Mouse (Mus musculus) MEL (cell line): ENCODE data around the gene Psmc5. TPM values are rescaled to one million over a fixed set of nuclear protein-coding genes. Genes with fewer than 3 reads are reported as not detected.

Experiments
- DNase-seq: peaks from one replicate; pipeline ENCODE4 v3.0.0; 2011; ENCODE audit warnings: low read depth, low spot score
- H3K27ac ChIP-seq: 2 replicates; pipeline ENCODE4 v1.5.1; 2012; ENCODE audit warnings: low read depth, mild to moderate bottlenecking, control low read depth, low read length, moderate library complexity; ENCODE audit not compliant: control insufficient read depth
- H3K27me3 ChIP-seq, 2 experiments: fragments of 150-350 bp in 1 of 2; sonication (generic) in 1 of 2; 2 replicates each; pipeline ENCODE4 v1.6.1; 2012; ENCODE audit warnings: low read length in 2 of 2, mild to moderate bottlenecking in 2 of 2, improper control_type of control experiment in 1 of 2, moderate library complexity in 1 of 2; ENCODE audit not compliant: insufficient read depth in 2 of 2, control insufficient read depth in 1 of 2
- H3K36me3 ChIP-seq, 2 experiments: 2 replicates each; pipeline ENCODE4 v1.6.1; 2012 to 2014; ENCODE audit warnings: low read length in 2 of 2, improper control_type of control experiment in 1 of 2, inconsistent platforms in 1 of 2, mild to moderate bottlenecking in 1 of 2; ENCODE audit not compliant: insufficient read depth in 2 of 2, control insufficient read depth in 1 of 2
- H3K4me1 ChIP-seq, 2 experiments: fragments of 150-350 bp in 1 of 2; sonication (generic) in 1 of 2; 2 replicates each; pipeline ENCODE4 v1.6.1; 2012; ENCODE audit warnings: low read length in 2 of 2, improper control_type of control experiment in 1 of 2, mild to moderate bottlenecking in 1 of 2; ENCODE audit not compliant: insufficient read depth in 2 of 2, control insufficient read depth in 1 of 2
- H3K4me3 ChIP-seq, 2 experiments: fragments of 150-350 bp in 1 of 2; sonication (generic) in 1 of 2; 2 replicates each; pipeline ENCODE4 v1.5.1; 2012; ENCODE audit warnings: low read depth in 2 of 2, low read length in 2 of 2, mild to moderate bottlenecking in 2 of 2, moderate library complexity in 2 of 2, control low read depth in 1 of 2, improper control_type of control experiment in 1 of 2; ENCODE audit not compliant: control insufficient read depth in 1 of 2, insufficient read depth in 1 of 2
- H3K79me2 ChIP-seq: 2 replicates; pipeline ENCODE4 v1.6.1; 2012; ENCODE audit warnings: mild to moderate bottlenecking, low read length, moderate library complexity; ENCODE audit not compliant: control insufficient read depth, poor library complexity, insufficient read depth
- H3K9ac ChIP-seq: 2 replicates; pipeline ENCODE4 v1.6.1; 2012; ENCODE audit warnings: low read depth, mild to moderate bottlenecking, control low read depth, low read length, moderate library complexity; ENCODE audit not compliant: control insufficient read depth, poor library complexity, severe bottlenecking
- H3K9me3 ChIP-seq: fragments of 150-350 bp; sonication (generic); replicated peaks from 2 replicates; pipeline ENCODE4 v1.6.1; 2012; ENCODE audit warnings: mild to moderate bottlenecking, low read length, improper control_type of control experiment, moderate library complexity; ENCODE audit not compliant: insufficient read depth
- CHD1 ChIP-seq: IDR thresholded peaks from 2 replicates; pipeline ENCODE4 v1.6.1; 2012; ENCODE audit warnings: low read depth, mild to moderate bottlenecking, inconsistent platforms, low read length, improper control_type of control experiment
- CTCF ChIP-seq, 3 experiments: IDR thresholded peaks in 2 of 3; conservative IDR thresholded peaks in 1 of 3; 2 replicates each; pipeline ENCODE4 v1.5.1; 2011 to 2012; ENCODE audit warnings: low read length in 3 of 3, low read depth in 2 of 3, mild to moderate bottlenecking in 2 of 3, improper control_type of control experiment in 1 of 3, inconsistent platforms in 1 of 3, mixed read lengths in 1 of 3, moderate library complexity in 1 of 3; ENCODE audit not compliant: control insufficient read depth in 1 of 3, insufficient read depth in 1 of 3, poor library complexity in 1 of 3, severe bottlenecking in 1 of 3
- E2F4 ChIP-seq: IDR thresholded peaks from 2 replicates; pipeline ENCODE4 v1.6.1; 2011; ENCODE audit warnings: low read depth, low read length, improper control_type of control experiment, borderline replicate concordance
- EP300 ChIP-seq, 2 experiments: IDR thresholded peaks; 2 replicates each; pipeline ENCODE4 v1.6.1; 2011; ENCODE audit warnings: improper control_type of control experiment in 2 of 2, low read length in 2 of 2, low read depth in 1 of 2, mild to moderate bottlenecking in 1 of 2
- ETS1 ChIP-seq: IDR thresholded peaks from 2 replicates; pipeline ENCODE4 v1.6.1; 2012; ENCODE audit warnings: low read depth, mild to moderate bottlenecking, inconsistent platforms, low read length, improper control_type of control experiment, moderate library complexity
- GABPA ChIP-seq: IDR thresholded peaks from 2 replicates; pipeline ENCODE4 v1.6.1; 2012; ENCODE audit warnings: low read depth, mild to moderate bottlenecking, inconsistent platforms, low read length, improper control_type of control experiment, moderate library complexity
- GATA1 ChIP-seq: IDR thresholded peaks from 2 replicates; pipeline ENCODE4 v1.6.1; 2011; ENCODE audit warnings: low read depth, low read length, improper control_type of control experiment
- HCFC1 ChIP-seq: IDR thresholded peaks from 2 replicates; pipeline ENCODE4 v1.6.1; 2012; ENCODE audit warnings: low read depth, mild to moderate bottlenecking, inconsistent platforms, low read length, improper control_type of control experiment, moderate library complexity
- JUND ChIP-seq: IDR thresholded peaks from 2 replicates; pipeline ENCODE4 v1.6.1; 2011; ENCODE audit warnings: low read depth, mild to moderate bottlenecking, improper control_type of control experiment, low read length
- KAT2A ChIP-seq: conservative IDR thresholded peaks from 2 replicates; pipeline ENCODE4 v1.6.1; 2012; ENCODE audit warnings: low read depth, low read length, improper control_type of control experiment, inconsistent platforms
- MAFK ChIP-seq: IDR thresholded peaks from 2 replicates; pipeline ENCODE4 v1.6.1; 2011; ENCODE audit warnings: low read depth, mild to moderate bottlenecking, low read length, improper control_type of control experiment, borderline replicate concordance
- MAZ ChIP-seq: IDR thresholded peaks from 2 replicates; pipeline ENCODE4 v1.6.1; 2012; ENCODE audit warnings: low read depth, mild to moderate bottlenecking, inconsistent platforms, low read length, improper control_type of control experiment
- MEF2A ChIP-seq: IDR thresholded peaks from 2 replicates; pipeline ENCODE4 v1.6.1; 2014; ENCODE audit warnings: low read depth, mild to moderate bottlenecking, inconsistent platforms, low read length, improper control_type of control experiment; ENCODE audit not compliant: poor library complexity, insufficient replicate concordance, severe bottlenecking; ENCODE audit errors: extremely low read depth
- MXI1 ChIP-seq: IDR thresholded peaks from 2 replicates; pipeline ENCODE4 v1.6.1; 2011; ENCODE audit warnings: mild to moderate bottlenecking, low read depth, low read length, improper control_type of control experiment
- MYB ChIP-seq: IDR thresholded peaks from 2 replicates; pipeline ENCODE4 v1.6.1; 2011; ENCODE audit warnings: mild to moderate bottlenecking, low read depth, low read length, improper control_type of control experiment
- MYC ChIP-seq: IDR thresholded peaks from 2 replicates; pipeline ENCODE4 v1.6.1; 2011; ENCODE audit warnings: low read depth, mild to moderate bottlenecking, low read length, improper control_type of control experiment, moderate library complexity
- NELFE ChIP-seq: IDR thresholded peaks from 2 replicates; pipeline ENCODE4 v1.6.1; 2011; ENCODE audit warnings: low read depth, low read length, improper control_type of control experiment
- NRF1 ChIP-seq: IDR thresholded peaks from 2 replicates; pipeline ENCODE4 v1.6.1; 2014; ENCODE audit warnings: low read depth, mild to moderate bottlenecking, inconsistent platforms, low read length, improper control_type of control experiment, moderate library complexity; ENCODE audit not compliant: poor library complexity, insufficient read depth, severe bottlenecking
- POLR2A ChIP-seq, 2 experiments: IDR thresholded peaks; 2 replicates each; pipeline ENCODE4 v1.6.1; 2011 to 2012; ENCODE audit warnings: low read length in 2 of 2, mild to moderate bottlenecking in 2 of 2, control low read depth in 1 of 2, improper control_type of control experiment in 1 of 2, low read depth in 1 of 2, moderate library complexity in 1 of 2; ENCODE audit not compliant: control insufficient read depth in 1 of 2, insufficient read depth in 1 of 2, poor library complexity in 1 of 2
- POLR2AphosphoS2 ChIP-seq: IDR thresholded peaks from 2 replicates; pipeline ENCODE4 v1.6.1; 2011; ENCODE audit warnings: low read length, improper control_type of control experiment
- POLR2AphosphoS5 ChIP-seq: IDR thresholded peaks from 2 replicates; pipeline ENCODE4 v1.6.1; 2012; ENCODE audit warnings: low read depth, borderline replicate concordance, mild to moderate bottlenecking, inconsistent platforms, low read length, moderate library complexity, mixed read lengths
- RAD21 ChIP-seq: IDR thresholded peaks from 2 replicates; pipeline ENCODE4 v1.6.1; 2011; ENCODE audit warnings: mild to moderate bottlenecking, low read depth, low read length, improper control_type of control experiment
- RCOR1 ChIP-seq: IDR thresholded peaks from 2 replicates; pipeline ENCODE4 v1.6.1; 2012; ENCODE audit warnings: low read depth, mild to moderate bottlenecking, inconsistent platforms, low read length, improper control_type of control experiment
- SMC3 ChIP-seq: IDR thresholded peaks from 2 replicates; pipeline ENCODE4 v1.6.1; 2011; ENCODE audit warnings: low read depth, low read length, improper control_type of control experiment
- TAL1 ChIP-seq: IDR thresholded peaks from 2 replicates; pipeline ENCODE4 v1.6.1; 2012; ENCODE audit warnings: mild to moderate bottlenecking, inconsistent platforms, low read length, moderate library complexity, mixed read lengths
- TBP ChIP-seq: IDR thresholded peaks from 2 replicates; pipeline ENCODE4 v1.8.0; 2011; ENCODE audit warnings: low read depth, low read length, improper control_type of control experiment
- TCF12 ChIP-seq: IDR thresholded peaks from 2 replicates; pipeline ENCODE4 v1.6.1; 2014; ENCODE audit warnings: low read depth, mild to moderate bottlenecking, inconsistent platforms, low read length, improper control_type of control experiment, moderate library complexity
- UBTF ChIP-seq: IDR thresholded peaks from 2 replicates; pipeline ENCODE4 v1.6.1; 2012; ENCODE audit warnings: low read depth, mild to moderate bottlenecking, inconsistent platforms, low read length, improper control_type of control experiment, moderate library complexity, borderline replicate concordance; ENCODE audit not compliant: insufficient read depth
- USF1 ChIP-seq: IDR thresholded peaks from 2 replicates; pipeline ENCODE4 v1.6.1; 2014; ENCODE audit warnings: low read depth, mild to moderate bottlenecking, inconsistent platforms, low read length, improper control_type of control experiment, moderate library complexity
- USF2 ChIP-seq, 2 experiments: IDR thresholded peaks; 2 replicates each; pipeline ENCODE4 v1.6.1; 2011 to 2012; ENCODE audit warnings: improper control_type of control experiment in 2 of 2, low read length in 2 of 2, borderline replicate concordance in 1 of 2, inconsistent platforms in 1 of 2, low read depth in 1 of 2, mild to moderate bottlenecking in 1 of 2; ENCODE audit not compliant: insufficient read depth in 1 of 2
- ZC3H11A ChIP-seq: IDR thresholded peaks from 2 replicates; pipeline ENCODE4 v1.6.1; 2012; ENCODE audit warnings: low read depth, mild to moderate bottlenecking, inconsistent platforms, low read length, improper control_type of control experiment
- ZKSCAN1 ChIP-seq: IDR thresholded peaks from 2 replicates; pipeline ENCODE4 v1.6.1; 2012; ENCODE audit warnings: low read depth, mild to moderate bottlenecking, inconsistent platforms, low read length, improper control_type of control experiment, moderate library complexity
- ZMIZ1 ChIP-seq: IDR thresholded peaks from 2 replicates; pipeline ENCODE4 v1.6.1; 2012; ENCODE audit warnings: low read depth, mild to moderate bottlenecking, inconsistent platforms, low read length, improper control_type of control experiment, moderate library complexity
- ZNF384 ChIP-seq: IDR thresholded peaks from 2 replicates; pipeline ENCODE4 v1.6.1; 2012; ENCODE audit warnings: low read depth, mild to moderate bottlenecking, inconsistent platforms, low read length, improper control_type of control experiment
- polyA plus RNA-seq, 2 experiments: library from polyadenylated mRNA; stranded (reverse) in 1 of 2; unstranded in 1 of 2; fragments of >175 nt in 1 of 2; fragments of >200 nt in 1 of 2; gene quantifications; 2 replicates each; pipeline versions ENCODE4 v1.2.1 to v1.2.4; 2012; ENCODE audit warnings: low replicate concordance in 2 of 2, low read depth in 1 of 2; ENCODE audit not compliant: insufficient read length in 2 of 2, insufficient read depth in 1 of 2, missing spikeins in 1 of 2
- total RNA-seq: library from RNA; depleted of rRNA; stranded (reverse); fragments of 300-350 nt; gene quantifications from 2 replicates; pipeline ENCODE4 v1.2.3, GENCODE M21; 2012; rRNA removed

The Psmc5 gene
- total RNA-seq (426 and 451 TPM in 2 replicates), polyA plus RNA-seq (100 to 1,000 TPM; 112 to 290 TPM)

DNA sequence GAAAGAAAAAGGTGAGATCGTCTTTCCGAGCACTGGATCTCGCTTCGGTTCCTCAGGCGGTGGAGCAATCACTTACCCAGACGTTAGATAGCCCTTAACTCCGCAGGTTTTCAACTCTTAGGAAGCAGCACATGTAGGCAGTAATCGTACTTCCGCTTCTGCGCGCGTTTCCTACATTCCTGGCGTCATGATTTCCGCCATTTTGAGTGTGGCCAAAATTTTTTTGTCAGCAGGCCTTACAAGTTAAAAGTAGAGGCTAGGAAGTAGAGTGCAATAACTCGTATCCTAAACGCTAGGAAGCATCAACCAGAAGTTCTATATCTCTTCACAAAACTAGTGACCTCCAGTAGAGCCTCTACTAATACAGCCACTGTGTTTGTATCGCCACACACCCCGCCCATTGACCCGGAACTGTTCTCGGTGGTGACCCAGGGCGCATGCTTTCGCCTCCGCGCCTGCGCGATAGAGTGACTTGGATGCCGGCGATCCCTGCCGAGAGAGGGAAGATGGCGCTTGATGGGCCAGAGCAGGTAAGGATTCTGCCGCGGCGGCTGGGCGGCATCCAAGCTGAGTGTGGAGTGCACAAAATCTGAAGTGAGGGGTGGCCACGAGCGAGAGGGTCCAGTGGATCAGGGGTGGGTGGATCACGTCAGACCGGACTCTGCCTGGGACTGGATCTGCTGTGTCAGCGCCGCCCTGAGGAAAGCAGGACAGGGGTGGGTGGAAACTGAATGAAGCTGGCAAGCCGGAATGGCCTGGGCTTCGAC is at the start of gene Psmc5, which contains the start of gene Ftsj3:
Gene Psmc5 (plus strand): TSS at position 470 of the 767 bp plus-strand sequence.
Gene Ftsj3 (minus strand): TSS at position 395 of the 767 bp plus-strand sequence.
- Histone ChIP-seq H3K27me3 (no peaks in the 10 kb centered on the region), H3K9ac (peak within 1 kb of the TSS; percentile 83), H3K4me1 (peaks cover 3 to 18% of the 10 kb centered on the region in 2 experiments; a peak in 3 of 4 replicates), H3K4me3 (peak within 1 kb of the TSS; percentile 78 to 94), H3K27ac (peak within 1 kb of the TSS; percentile 84), H3K9me3 (no peaks in the 10 kb centered on the region), H3K36me3 (peaks cover 19 to 21% of the 10 kb centered on the region in 2 experiments), H3K79me2 (peaks cover 57% of the 10 kb centered on the region)
- peak; percentile 99 for DNase-seq
- TF ChIP-seq MEF2A (0 out of 2 replicates have a peak, but pooled peaks have one; percentile 25), SMC3 (no peak), RAD21 (no peak), ZMIZ1 (peak; percentile 92), NELFE (peak; percentile 97), MAZ (no peak; the same call in 1 of the 2 replicates), UBTF (0 out of 2 replicates have a peak, but pooled peaks have one; percentile 39), TCF12 (peak; percentile 67), TAL1 (no peak), MXI1 (peak; percentile 99), ETS1 (peak; percentile 12; the same call in 1 of the 2 replicates), USF2 (IDR thresholded peaks at IDR 0.05; ENCODE audit: borderline replicate concordance in 1 of 2, insufficient read depth in 1 of 2, low read depth in 1 of 2, low read length in 2 of 2) (no peak), NRF1 (peak; percentile 81), KAT2A (peak; percentile 93), GATA1 (peak; percentile 16; the same call in 1 of the 2 replicates), TBP (peak; percentile 96), CHD1 (no peak; the same call in 1 of the 2 replicates), RCOR1 (peak; percentile 18), MAFK (peak; percentile 70), POLR2A (IDR thresholded peaks at IDR 0.05; ENCODE audit: control insufficient read depth in 1 of 2, insufficient read depth in 1 of 2, low read depth in 1 of 2, low read length in 2 of 2, poor library complexity in 1 of 2) (peak; percentile 89 to 99), E2F4 (no peak), ZC3H11A (no peak), HCFC1 (peak; percentile 97), MYC (peak; percentile 99), ZNF384 (peak; percentile 22; the same call in 1 of the 2 replicates), POLR2AphosphoS5 (no peak; the same call in 1 of the 2 replicates), CTCF (IDR thresholded peaks at IDR 0.05 in 2 of 3, conservative IDR thresholded peaks at IDR 0.05 in 1 of 3; ENCODE audit: control insufficient read depth in 1 of 3, insufficient read depth in 1 of 3, low read depth in 2 of 3, low read length in 3 of 3, poor library complexity in 1 of 3, severe bottlenecking in 1 of 3) (peak in 2 of 3 experiments; percentile 22 to 23; a peak in 3 of 6 replicates), USF1 (peak; percentile 62), MYB (peak; percentile 38; the same call in 1 of the 2 replicates), ZKSCAN1 (no peak), GABPA (no peak; the same call in 1 of the 2 replicates), JUND (no peak; the same call in 1 of the 2 replicates), EP300 (IDR thresholded peaks at IDR 0.05; ENCODE audit: low read depth in 1 of 2, low read length in 2 of 2) (peak in 1 of 2 experiments; percentile 21; a peak in 1 of 4 replicates), POLR2AphosphoS2 (peak; percentile 96)
